Mouse (Mus musculus) cerebellum, adult 2 months (tissue): ENCODE measurements around the gene Nlgn1. TPM values are rescaled to one million over a fixed set of nuclear protein-coding genes. Genes with fewer than 3 reads are reported as not detected.

ENCODE experiments used
- DNase-seq, 2 experiments: peaks; one replicate each; pipeline ENCODE4 v3.0.0; 2021
- H3K27ac ChIP-seq: fragments of 200-500 bp; 2 replicates; pipeline ENCODE4 v1.5.1; 2012; ENCODE audit warnings: low read length, control low read depth, inconsistent platforms; ENCODE audit not compliant: insufficient read depth
- H3K27me3 ChIP-seq: fragments of 200-500 bp; 2 replicates; pipeline ENCODE4 v1.6.1; 2012; ENCODE audit warnings: inconsistent platforms, mild to moderate bottlenecking, low read length, moderate library complexity; ENCODE audit not compliant: control insufficient read depth, insufficient read depth
- H3K4me1 ChIP-seq: fragments of 200-500 bp; 2 replicates; pipeline ENCODE4 v1.6.1; 2011; ENCODE audit warnings: low read length; ENCODE audit not compliant: control insufficient read depth, insufficient read depth
- H3K4me3 ChIP-seq: fragments of 200-500 bp; replicated peaks from 2 replicates; pipeline ENCODE3; 2011; ENCODE audit warnings: mild to moderate bottlenecking, low read depth, low read length, control low read depth; ENCODE audit not compliant: insufficient read depth
- CTCF ChIP-seq: fragments of 200-500 bp; IDR thresholded peaks from 2 replicates; pipeline ENCODE4 v1.5.1; 2011; ENCODE audit warnings: low read depth, mild to moderate bottlenecking, control low read depth, low read length, moderate library complexity, borderline replicate concordance; ENCODE audit not compliant: insufficient read depth
- POLR2A ChIP-seq: fragments of 200-500 bp; IDR thresholded peaks from 2 replicates; pipeline ENCODE4 v1.6.1; 2011; ENCODE audit warnings: low read length, control low read depth, borderline replicate concordance; ENCODE audit not compliant: insufficient read depth
- WGBS: fragments of 180-500 bp; shearing (Covaris S2); methylation state at CpG from one replicate; pipeline ENCODE4 v1.1.7; 2018; 5-methylcytosine and 5-hydroxymethylcytosine counted together
- polyA plus RNA-seq: library from polyadenylated mRNA; depleted of rRNA; stranded (reverse); fragments of >200 nt; gene quantifications from 2 replicates; pipeline ENCODE4 v1.2.3, GENCODE M21; 2012

Nlgn1 gene
- polyA plus RNA-seq, 1 experiment = 15.5 TPM

- WGBS = 81% methylated on average over 2 of the region's 2 CpGs
- TF ChIP-seq CTCF = no peak
- TF ChIP-seq POLR2A = no peak
- Histone ChIP-seq H3K27me3 (no peaks in the 10 kb centered on the region), H3K4me3 (no peak overlapping the region), H3K27ac (no peak overlapping the region), H3K4me1 (no peaks in the 10 kb centered on the region)
- DNase-seq = no peak
These were observed 368.7 kb downstream of the Nlgn1 start for GRCm38 (mm10) chr3:25963568-25963967.

GRCm38 (mm10) chr3:25916535-25916934 lies 415.7 kb downstream of the Nlgn1 start:
- H3K4me3 ChIP-seq = no peak overlapping the region
- H3K4me1 ChIP-seq = peaks cover 6% of the 10 kb centered on the region; the same call in 1 of the 2 replicates
- TF ChIP-seq POLR2A = no peak
- no peak for TF ChIP-seq CTCF
- H3K27ac ChIP-seq = no peak overlapping the region
- DNase-seq = peak in 1 of 2 experiments; percentile 37
- no peaks in the 10 kb centered on the region for H3K27me3 ChIP-seq
- WGBS = 38% methylated on average over 5 of the region's 5 CpGs

GRCm38 (mm10) chr3:25914365-25915065 lies 417.7 kb downstream of the Nlgn1 start:
- no peaks in the 10 kb centered on the region for H3K27me3 ChIP-seq
- peak in 1 of 2 experiments; percentile 51 for DNase-seq
- TF ChIP-seq POLR2A (no peak), CTCF (no peak)
- no peak overlapping the region for H3K4me3 ChIP-seq
- no peak overlapping the region for H3K27ac ChIP-seq
- H3K4me1 ChIP-seq = peaks cover 6% of the 10 kb centered on the region; the same call in 1 of the 2 replicates
- WGBS = 57% methylated on average over 2 of the region's 2 CpGs

GRCm38 (mm10) chr3:25903140-25903809 lies 429.0 kb downstream of the Nlgn1 start:
- H3K27ac ChIP-seq = peak overlapping the region; percentile 55; the same call in 1 of the 2 replicates
- TF ChIP-seq CTCF (no peak), POLR2A (no peak)
- peak overlapping the region; percentile 53 for H3K4me3 ChIP-seq
- no peaks in the 10 kb centered on the region for H3K4me1 ChIP-seq
- no peaks in the 10 kb centered on the region for H3K27me3 ChIP-seq
- peak; percentile 87 to 88 for DNase-seq
- WGBS = 19% methylated on average over 11 of the region's 11 CpGs

- no peak for TF ChIP-seq POLR2A
- TF ChIP-seq CTCF = no peak
- Histone ChIP-seq H3K27ac (no peak overlapping the region), H3K27me3 (no peaks in the 10 kb centered on the region), H3K4me1 (no peaks in the 10 kb centered on the region), H3K4me3 (no peak overlapping the region)
- DNase-seq = no peak
These were observed 434.8 kb downstream of the Nlgn1 start for GRCm38 (mm10) chr3:25897456-25897855.

- no peak for DNase-seq
- Histone ChIP-seq H3K4me1 (no peaks in the 10 kb centered on the region), H3K27ac (no peak overlapping the region), H3K4me3 (no peak overlapping the region), H3K27me3 (no peaks in the 10 kb centered on the region)
- 76% methylated on average over 2 of the region's 2 CpGs for WGBS
- TF ChIP-seq POLR2A = no peak
- no peak for TF ChIP-seq CTCF
These were observed 447.5 kb downstream of the Nlgn1 start for GRCm38 (mm10) chr3:25884797-25885196.

- H3K27ac ChIP-seq = no peak overlapping the region
- H3K27me3 ChIP-seq = no peaks in the 10 kb centered on the region
- TF ChIP-seq CTCF = no peak
- TF ChIP-seq POLR2A = no peak
- H3K4me1 ChIP-seq = no peaks in the 10 kb centered on the region; the same call in 1 of the 2 replicates
- peak in 1 of 2 experiments; percentile 26 for DNase-seq
- H3K4me3 ChIP-seq = no peak overlapping the region
These were observed 463.1 kb downstream of the Nlgn1 start for GRCm38 (mm10) chr3:25869161-25869560.

GRCm38 (mm10) chr3:25858384-25858783 lies 473.9 kb downstream of the Nlgn1 start:
- no peak for DNase-seq
- TF ChIP-seq CTCF (no peak), POLR2A (no peak)
- Histone ChIP-seq H3K27ac (no peak overlapping the region), H3K4me1 (no peaks in the 10 kb centered on the region), H3K27me3 (no peaks in the 10 kb centered on the region), H3K4me3 (no peak overlapping the region)
